Comparison of ENCODE assay signal across 11 mouse cellular contexts in the genomic region with DNA sequence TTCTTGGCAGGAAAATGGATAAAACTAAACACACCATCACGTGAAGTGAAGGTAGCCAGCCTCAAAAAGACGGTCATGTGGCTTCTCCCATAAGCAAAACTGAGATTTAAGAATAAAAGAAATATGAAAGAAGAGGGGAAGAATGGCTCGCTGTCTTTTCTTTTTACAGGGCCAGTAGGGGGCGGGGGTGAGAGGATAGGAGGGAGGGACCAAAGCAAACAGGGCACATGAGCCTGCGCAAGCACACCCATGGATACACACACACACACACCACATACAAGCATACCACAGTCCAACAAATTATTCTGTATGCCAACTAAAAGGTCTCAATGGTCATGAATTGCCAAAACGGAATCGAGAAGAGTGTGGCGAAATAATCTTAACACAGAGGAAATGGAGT. TPM values are rescaled to one million over a fixed set of nuclear protein-coding genes. Genes with fewer than 3 reads are reported as not detected.
DNase-seq lines count a peak whose midpoint lies in the region; ATAC-seq and TF ChIP-seq lines count a peak whose summit lies in the region.
"Had no signal": no experiment of that assay in that cellular context is flagged by ENCODE, and none has a peak within 500 bp of the region (broad histone marks: within the 10 kb centered on the region; RNA-seq: fewer than 3 reads in every experiment).

No protein-coding gene starts in this region.

- H3K27me3 ChIP-seq in kidney, postnatal 0 days (ENCODE audit: insufficient read depth, low read length): no peaks in the 10 kb centered on the region
- H3K27me3 ChIP-seq in E14TG2a.4 (ENCODE audit: insufficient read depth, low read length): no peaks in the 10 kb centered on the region
- no peaks in the 10 kb centered on the region for H3K27me3 ChIP-seq in embryonic facial prominence, embryonic 10.5 days (replicated peaks; ENCODE audit: low read depth, poor library complexity, severe bottlenecking)
- H3K27me3 ChIP-seq: hindbrain, embryonic 12.5 days had no signal

- H3K4me3 ChIP-seq in kidney, postnatal 0 days (replicated peaks; ENCODE audit: low read depth, low read length): no peak overlapping the region
- H3K4me3 ChIP-seq in E14TG2a.4 (replicated peaks; ENCODE audit: low read length): no peak overlapping the region
- H3K4me3 ChIP-seq in embryonic facial prominence, embryonic 10.5 days: no peak overlapping the region
- H3K4me3 ChIP-seq: erythroblast, embryonic 14.5 days; hindbrain, embryonic 12.5 days had no signal

- 79% methylated on average over 8 of the region's 8 CpGs for WGBS in kidney, postnatal 0 days
- 67% methylated on average over 8 of the region's 8 CpGs for WGBS in embryonic facial prominence, embryonic 10.5 days

- peak; percentile 39 for TF ChIP-seq CTCF in kidney, postnatal 0 days (IDR thresholded peaks at IDR 0.05; ENCODE audit: low read depth)
- peak; percentile 37 for TF ChIP-seq CTCF in E14TG2a.4 (conservative IDR thresholded peaks at IDR 0.05; ENCODE audit: low read length)

- intact Hi-C loops in left cerebral cortex, postnatal 14 days (cut with DNase I): loop anchor here (10.0 kb wide), 1 partner anchor 456 kb away; no protein-coding TSS in a partner anchor

- no peaks in the 10 kb centered on the region for H3K9me3 ChIP-seq in kidney, postnatal 0 days (replicated peaks; ENCODE audit: low read length)
- H3K9me3 ChIP-seq in E14TG2a.4 (ENCODE audit: low read length): no peaks in the 10 kb centered on the region
- no peaks in the 10 kb centered on the region for H3K9me3 ChIP-seq in embryonic facial prominence, embryonic 10.5 days
- H3K9me3 ChIP-seq: hindbrain, embryonic 12.5 days had no signal

- H3K27ac ChIP-seq in kidney, postnatal 0 days: no peak overlapping the region
- no peak overlapping the region for H3K27ac ChIP-seq in embryonic facial prominence, embryonic 10.5 days (replicated peaks)
- H3K27ac ChIP-seq: hindbrain, embryonic 12.5 days had no signal

- no peaks in the 10 kb centered on the region for H3K4me1 ChIP-seq in kidney, postnatal 0 days (replicated peaks; ENCODE audit: insufficient read depth, low read length)
- 0 out of 2 replicates have a peak, but pooled peaks cover 3% of the 10 kb centered on the region for H3K4me1 ChIP-seq in E14TG2a.4 (replicated peaks; ENCODE audit: low read depth, low read length)
- H3K4me1 ChIP-seq in embryonic facial prominence, embryonic 10.5 days: no peaks in the 10 kb centered on the region
- H3K4me1 ChIP-seq: hindbrain, embryonic 12.5 days had no signal

- H3K36me3 ChIP-seq in kidney, postnatal 0 days (ENCODE audit: insufficient read depth, low read length): no peaks in the 10 kb centered on the region
- no peaks in the 10 kb centered on the region for H3K36me3 ChIP-seq in E14TG2a.4 (ENCODE audit: insufficient read depth, low read length)
- H3K36me3 ChIP-seq in embryonic facial prominence, embryonic 10.5 days (replicated peaks): peaks cover 9% of the 10 kb centered on the region; the same call in 1 of the 2 replicates
- H3K36me3 ChIP-seq: hindbrain, embryonic 12.5 days had no signal

- no peak for DNase-seq in kidney, postnatal 0 days (ENCODE audit: low spot score)
- DNase-seq in kidney, postnatal 10 days: no peak
- peak; percentile 48 for DNase-seq in A20 (ENCODE audit: low read depth, low spot score)
- DNase-seq in embryonic facial prominence, embryonic 10.5 days (ENCODE audit: low spot score): no peak
- DNase-seq in urinary bladder, postnatal 25 days (ENCODE audit: low spot score): no peak
- DNase-seq in left cerebral cortex, postnatal 14 days (ENCODE audit: low spot score in 2 of 2): no peak
- DNase-seq: layer of hippocampus, adult 9-11 months had no signal

- no peak for ATAC-seq in kidney, postnatal 0 days (replicated peaks; ENCODE audit: low FRiP score, low read depth)
- ATAC-seq in megakaryocyte, adult 5-6 weeks (ENCODE audit: poor library complexity, severe bottlenecking): peak; percentile 81

- no peak overlapping the region for H3K4me2 ChIP-seq in kidney, postnatal 0 days (ENCODE audit: low read length)
- H3K4me2 ChIP-seq: hindbrain, embryonic 12.5 days had no signal

- no peak overlapping the region for H3K9ac ChIP-seq in kidney, postnatal 0 days (ENCODE audit: low read depth, low read length)
- H3K9ac ChIP-seq: hindbrain, embryonic 12.5 days had no signal

RNA-seq across cellular contexts. Expression of a gene that starts 12.8 kb away (rescaled TPM):
- 52.1 and 54.0 TPM in 2 replicates for polyA plus RNA-seq in kidney, postnatal 0 days (2015; fragmentation: Nextera tagmentation; extraction: Ambion mirVana)
- 43.6 and 45.6 TPM in 2 replicates for total RNA-seq in megakaryocyte, adult 5-6 weeks (2015)
- total RNA-seq in megakaryocyte, adult 5-6 weeks (2017): 17.4 and 19.6 TPM in 2 replicates
- polyA plus RNA-seq in embryonic facial prominence, embryonic 10.5 days (2016; fragmentation: Nextera tagmentation; extraction: Ambion mirVana): 64.7 and 65.3 TPM in 2 replicates
- total RNA-seq in left cerebral cortex, postnatal 14 days (2021): 10 to 100 TPM; 47.2 to 51.6 TPM
